Mouse (Mus musculus) left cerebral cortex, adult 9 months (tissue): ENCODE data around the gene Cldn34c1.
"Not testable (repeated sequence)": the region's sequence is repeated elsewhere in the genome, so short reads cannot be mapped to it uniquely, and the experiment has no call there.

Experiments
- DNase-seq, 2 experiments: peaks; one replicate each; pipeline ENCODE4 v3.0.0; 2022; ENCODE audit warnings: low spot score in 2 of 2

The Cldn34c1 gene

GRCm38 (mm10) chrX:123103291-123104260 is at the start of gene Cldn34c1:
TSS of gene Cldn34c1 (plus strand) at chrX:123103495.
- DNase-seq, result peak; percentile 49 to 73

- no peak for DNase-seq
Measured at GRCm38 (mm10) chrX:123087441-123087840, 15.9 kb upstream of the Cldn34c1 start.

GRCm38 (mm10) chrX:123102806-123103205 is 489 bp upstream of the Cldn34c1 start:
- not testable (repeated sequence) for DNase-seq

GRCm38 (mm10) chrX:123104692-123105091 is 1.4 kb downstream of the Cldn34c1 start:
- DNase-seq, result not testable (repeated sequence)

GRCm38 (mm10) chrX:123222381-123222780 is 119.1 kb downstream of the Cldn34c1 start, which contains the start of gene Srsx:
TSS of gene Srsx (minus strand) at chrX:123222481.
- DNase-seq, result not testable (repeated sequence)
